Mouse (Mus musculus) MEL-GATA-1-ER (cell line): ENCODE data around the gene Klhl25.
"Not testable (repeated sequence)": the region's sequence is repeated elsewhere in the genome, so short reads cannot be mapped to it uniquely, and the experiment has no call there.

Experiments used
- DNase-seq: peaks from one replicate; pipeline ENCODE4 v3.0.0-alpha.2; 2012; ENCODE audit warnings: low read depth; ENCODE audit errors: extremely low read depth

Gene Klhl25

GRCm38 (mm10) chr7:75848115-75848775 is at the start of gene Klhl25:
Gene Klhl25 (plus strand): TSS chr7:75848310.
- peak; percentile 90 for DNase-seq

GRCm38 (mm10) chr7:75800530-75800929 is 47.6 kb upstream of the Klhl25 start:
- DNase-seq, result no peak

- no peak for DNase-seq
Observed at GRCm38 (mm10) chr7:75801022-75801421, 47.1 kb upstream of the Klhl25 start.

GRCm38 (mm10) chr7:75801621-75802358 is 46.3 kb upstream of the Klhl25 start:
- no peak for DNase-seq

GRCm38 (mm10) chr7:75802887-75803286 is 45.2 kb upstream of the Klhl25 start:
- no peak for DNase-seq

- no peak for DNase-seq
Observed at GRCm38 (mm10) chr7:75806161-75806560, 41.9 kb upstream of the Klhl25 start.

GRCm38 (mm10) chr7:75806711-75807110 is 41.4 kb upstream of the Klhl25 start:
- no peak for DNase-seq

GRCm38 (mm10) chr7:75807460-75808304 is 40.4 kb upstream of the Klhl25 start:
- no peak for DNase-seq

- no peak for DNase-seq
Observed at GRCm38 (mm10) chr7:75820687-75821086, 27.4 kb upstream of the Klhl25 start.

- no peak for DNase-seq
Observed at GRCm38 (mm10) chr7:75822087-75822668, 25.9 kb upstream of the Klhl25 start.

GRCm38 (mm10) chr7:75823071-75823470 is 25.0 kb upstream of the Klhl25 start:
- no peak for DNase-seq

GRCm38 (mm10) chr7:75826360-75827103 is 21.6 kb upstream of the Klhl25 start:
- no peak for DNase-seq

GRCm38 (mm10) chr7:75827357-75827756 is 20.8 kb upstream of the Klhl25 start:
- DNase-seq, result no peak

- DNase-seq, result peak; percentile 59
Observed at GRCm38 (mm10) chr7:75827850-75828249, 20.3 kb upstream of the Klhl25 start.

- DNase-seq, result no peak
Observed at GRCm38 (mm10) chr7:75828536-75828935, 19.6 kb upstream of the Klhl25 start.

GRCm38 (mm10) chr7:75830251-75831060 is 17.7 kb upstream of the Klhl25 start:
- peak; percentile 48 for DNase-seq

- not testable (repeated sequence) for DNase-seq
Observed at GRCm38 (mm10) chr7:75833960-75834359, 14.2 kb upstream of the Klhl25 start.

GRCm38 (mm10) chr7:75834932-75835631 is 13.0 kb upstream of the Klhl25 start:
- DNase-seq, result not testable (repeated sequence)

GRCm38 (mm10) chr7:75840071-75840470 is 8.0 kb upstream of the Klhl25 start:
- no peak for DNase-seq
